Mouse (Mus musculus) liver, postnatal 0 days (tissue): ENCODE results near the gene Ube2g1. TPM values are rescaled to one million over a fixed set of nuclear protein-coding genes. Genes with fewer than 3 reads are reported as not detected.

Experiments used
- ATAC-seq: fragments of 200-750 bp; cut with Nextera tagmentation; 2 replicates; pipeline ENCODE4 v1.8.0; 2017; ENCODE audit warnings: mild to moderate bottlenecking, moderate library complexity
- DNase-seq: peaks from one replicate; pipeline ENCODE4 v3.0.0-alpha.2; 2016
- H3K27ac ChIP-seq: fragments of 300-500 bp; sonication (generic); 2 replicates; pipeline ENCODE4 v1.5.1; 2014; ENCODE audit warnings: antibody characterized with exemption, moderate library complexity, mild to moderate bottlenecking, low read depth
- H3K27me3 ChIP-seq: fragments of 300-500 bp; sonication (generic); 2 replicates; pipeline ENCODE4 v1.6.1; 2014; ENCODE audit warnings: low read length, control low read depth, mixed read lengths; ENCODE audit not compliant: insufficient read depth
- H3K36me3 ChIP-seq: fragments of 300-500 bp; sonication (generic); replicated peaks from 2 replicates; pipeline ENCODE4 v1.6.1; 2014; ENCODE audit warnings: mild to moderate bottlenecking, control low read depth, low read length, moderate library complexity, mixed read lengths; ENCODE audit not compliant: insufficient read depth
- H3K4me1 ChIP-seq: fragments of 300-500 bp; sonication (generic); 2 replicates; pipeline ENCODE4 v1.6.1; 2014; ENCODE audit warnings: antibody characterized with exemption, mild to moderate bottlenecking, control low read depth; ENCODE audit not compliant: insufficient read depth
- H3K4me2 ChIP-seq: fragments of 300-500 bp; sonication (generic); 2 replicates; pipeline ENCODE4 v1.6.1; 2014; ENCODE audit warnings: low read depth, mild to moderate bottlenecking, low read length, moderate library complexity, mixed read lengths
- H3K4me3 ChIP-seq: fragments of 300-500 bp; sonication (generic); 2 replicates; pipeline ENCODE4 v1.5.1; 2014; ENCODE audit warnings: low read depth, low read length
- H3K9ac ChIP-seq: fragments of 300-500 bp; sonication (generic); replicated peaks from 2 replicates; pipeline ENCODE4 v1.6.1; 2014; ENCODE audit warnings: mild to moderate bottlenecking, moderate library complexity
- H3K9me3 ChIP-seq: fragments of 300-500 bp; sonication (generic); 2 replicates; pipeline ENCODE4 v1.6.1; 2016; ENCODE audit warnings: mild to moderate bottlenecking, control low read depth, low read length, mixed read lengths
- CTCF ChIP-seq: sonication (generic); IDR thresholded peaks from 2 replicates; pipeline ENCODE4 v1.5.1; 2016; ENCODE audit warnings: antibody characterized with exemption, low read depth
- EP300 ChIP-seq: IDR thresholded peaks from 2 replicates; pipeline ENCODE4 v1.6.1; 2016; ENCODE audit warnings: antibody characterized with exemption, low read depth, mild to moderate bottlenecking
- WGBS: fragments of 180-500 bp; shearing (Covaris S2); extraction: QIAGEN DNeasy Blood & Tissue Kit; methylation state at CpG from one replicate; pipeline ENCODE4 v1.1.7; 2014; ENCODE audit not compliant: insufficient replicate concordance; 5-methylcytosine and 5-hydroxymethylcytosine counted together
- microRNA-seq: library from miRNA; unstranded; fragments of <30 nt; microRNA quantifications from one replicate; pipeline ENCODE4, GENCODE M21; 2016
- polyA plus RNA-seq: library from polyadenylated mRNA; unstranded; fragments of >200 nt; fragmentation: Nextera tagmentation; extraction: Ambion mirVana; gene quantifications from 2 replicates; pipeline ENCODE4 v1.2.1, GENCODE M21; 2015

Ube2g1 gene
- polyA plus RNA-seq, 1 experiment from 2014 or later: 28.1 TPM

- H3K4me3 ChIP-seq: no peak overlapping the region
- DNase-seq (no peak), ATAC-seq (no peak)
- no peaks in the 10 kb centered on the region for H3K27me3 ChIP-seq
- H3K9me3 ChIP-seq: no peaks in the 10 kb centered on the region
- no peak overlapping the region for H3K27ac ChIP-seq
- no peak for TF ChIP-seq EP300
- peak; percentile 70 for TF ChIP-seq CTCF
- peaks cover 37% of the 10 kb centered on the region for H3K36me3 ChIP-seq
- no peak overlapping the region for H3K4me2 ChIP-seq
- no peaks in the 10 kb centered on the region for H3K4me1 ChIP-seq
- H3K9ac ChIP-seq: no peak overlapping the region
Observed at GRCm38 (mm10) chr11:72723871-72724270, 116.8 kb downstream of the Ube2g1 start.

- TF ChIP-seq CTCF (peak; percentile 64), EP300 (no peak)
- Histone ChIP-seq H3K9me3 (no peaks in the 10 kb centered on the region), H3K27ac (no peak overlapping the region), H3K4me2 (no peak overlapping the region), H3K27me3 (no peaks in the 10 kb centered on the region), H3K9ac (no peak overlapping the region), H3K4me1 (no peaks in the 10 kb centered on the region), H3K4me3 (no peak overlapping the region), H3K36me3 (peaks cover 56% of the 10 kb centered on the region)
- no peak for DNase-seq
- ATAC-seq: no peak
Observed at GRCm38 (mm10) chr11:72726023-72726422, 118.9 kb downstream of the Ube2g1 start.

DNA sequence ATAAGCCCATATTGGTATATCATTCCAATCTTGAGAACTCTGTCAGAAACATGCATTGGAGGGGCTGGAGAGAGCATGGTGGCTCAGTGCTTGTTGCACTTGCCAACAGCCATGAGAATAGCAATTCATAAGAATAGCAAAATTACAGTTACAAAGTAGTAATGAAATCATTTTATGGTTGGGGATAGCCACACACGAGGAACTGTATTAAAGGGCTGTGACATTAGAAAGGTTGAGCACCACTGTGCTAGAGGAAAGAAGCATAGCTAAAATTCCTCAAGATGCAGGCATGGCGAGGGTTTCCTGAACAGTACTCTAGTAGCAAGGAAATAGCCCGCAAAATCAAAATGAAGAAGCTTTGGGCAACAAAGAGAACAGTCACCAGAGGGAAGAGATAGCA lies 126.7 kb downstream of the Ube2g1 start:
- H3K4me2 ChIP-seq: no peak overlapping the region
- H3K9me3 ChIP-seq: no peaks in the 10 kb centered on the region
- no peak for TF ChIP-seq EP300
- no peak for TF ChIP-seq CTCF
- no peaks in the 10 kb centered on the region for H3K4me1 ChIP-seq
- no peak overlapping the region for H3K9ac ChIP-seq
- H3K27ac ChIP-seq: no peak overlapping the region
- H3K36me3 ChIP-seq: peaks cover 65% of the 10 kb centered on the region
- 82% methylated on average over 3 of the region's 3 CpGs for WGBS
- no peak for ATAC-seq
- H3K27me3 ChIP-seq: no peaks in the 10 kb centered on the region
- no peak for DNase-seq
- no peak overlapping the region for H3K4me3 ChIP-seq

- TF ChIP-seq CTCF: no peak
- no peak for TF ChIP-seq EP300
- 83% methylated on average over 4 of the region's 4 CpGs for WGBS
- Histone ChIP-seq H3K4me1 (no peaks in the 10 kb centered on the region), H3K36me3 (peaks cover 57% of the 10 kb centered on the region), H3K9me3 (no peaks in the 10 kb centered on the region), H3K4me3 (no peak overlapping the region), H3K9ac (no peak overlapping the region), H3K27me3 (no peaks in the 10 kb centered on the region), H3K4me2 (no peak overlapping the region), H3K27ac (no peak overlapping the region)
- ATAC-seq (no peak), DNase-seq (no peak)
Observed at GRCm38 (mm10) chr11:72734840-72735518, 127.9 kb downstream of the Ube2g1 start.

DNA sequence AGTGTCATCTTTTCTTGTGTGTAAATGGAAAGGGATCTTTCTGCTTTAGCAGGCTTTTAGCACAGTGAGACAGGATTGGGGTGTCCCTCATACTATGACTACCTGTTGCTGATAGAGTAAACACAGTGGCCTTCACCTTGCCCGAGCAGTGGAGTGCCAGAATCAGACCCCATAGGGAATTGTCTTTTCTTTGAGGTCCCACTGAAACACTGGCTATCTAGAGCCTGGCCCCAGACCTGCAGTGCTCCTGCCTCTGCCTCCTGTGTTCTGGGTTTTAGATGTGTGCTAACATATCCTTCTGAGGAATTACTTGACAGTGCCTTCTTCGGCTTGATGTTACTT lies 128.4 kb downstream of the Ube2g1 start:
- TF ChIP-seq EP300 (no peak), CTCF (no peak)
- 74% methylated on average over 2 of the region's 2 CpGs for WGBS
- Histone ChIP-seq H3K4me1 (no peaks in the 10 kb centered on the region), H3K27me3 (no peaks in the 10 kb centered on the region), H3K27ac (no peak overlapping the region), H3K4me2 (no peak overlapping the region), H3K9ac (no peak overlapping the region), H3K36me3 (peaks cover 56% of the 10 kb centered on the region), H3K4me3 (no peak overlapping the region), H3K9me3 (no peaks in the 10 kb centered on the region)
- DNase-seq: no peak
- no peak for ATAC-seq

Small RNAs within 50 kb of the gene (microRNA-seq; reads per million reads assigned to microRNA genes)
- not detected for gene Gm25678

Other genes with a start within 250 kb of the Ube2g1 start
- gene Tekt1, start 244.8 kb upstream of the Ube2g1 start, polyA plus RNA-seq: 0.07 TPM in 1 of 2 replicates, not detected in the other
- gene Smtnl2, start 195.6 kb upstream of the Ube2g1 start, polyA plus RNA-seq: 3.5 and 4.0 TPM in 2 replicates
- gene Ggt6, start 171.8 kb upstream of the Ube2g1 start, polyA plus RNA-seq: 0.79 and 1.2 TPM in 2 replicates
- gene Mybbp1a, start 165.9 kb upstream of the Ube2g1 start, polyA plus RNA-seq: 40.2 and 44.5 TPM in 2 replicates
- gene Spns2, start 117.4 kb upstream of the Ube2g1 start, polyA plus RNA-seq: 4.1 and 4.9 TPM in 2 replicates
- 1.8 and 1.9 TPM in 2 replicates for gene Spns3, start 56.8 kb upstream of the Ube2g1 start, polyA plus RNA-seq
- 3.8 and 5.0 TPM in 2 replicates for gene Ankfy1, start 82.7 kb downstream of the Ube2g1 start, polyA plus RNA-seq
- 4.1 TPM in 2 replicates for gene Cyb5d2, start 188.9 kb downstream of the Ube2g1 start, polyA plus RNA-seq
- gene Zzef1, start 188.9 kb downstream of the Ube2g1 start, polyA plus RNA-seq: 3.0 and 3.5 TPM in 2 replicates